Mouse (Mus musculus): ENCODE measurements around the gene Pawr.

GRCm38 (mm10) chr10:108298261-108298660 is 33.7 kb upstream of the Pawr start:
- TF ChIP-seq EP300 (IDR thresholded peaks at IDR 0.05; ENCODE audit: insufficient read depth, low read depth, low read length) (no peak), POLR2A (IDR thresholded peaks at IDR 0.05; ENCODE audit: insufficient read depth, low read length) (no peak)

All from ES-Bruce4 (cell line).